Mouse (Mus musculus) kidney, postnatal 14 days (tissue): Measurements from ENCODE around the gene Hc.
A peak's percentile ranks its signal among the peaks of the same experiment; 100 is the strongest.

Experiments
- DNase-seq: peaks from one replicate; pipeline ENCODE4 v3.0.0; 2022; ENCODE audit warnings: mixed read lengths

Hc gene

GRCm38 (mm10) chr2:35048851-35049250 is 12.4 kb downstream of the Hc start:
- peak; percentile 29 for DNase-seq

- peak; percentile 42 for DNase-seq
Measured at GRCm38 (mm10) chr2:35044956-35045355, 16.3 kb downstream of the Hc start.

DNA sequence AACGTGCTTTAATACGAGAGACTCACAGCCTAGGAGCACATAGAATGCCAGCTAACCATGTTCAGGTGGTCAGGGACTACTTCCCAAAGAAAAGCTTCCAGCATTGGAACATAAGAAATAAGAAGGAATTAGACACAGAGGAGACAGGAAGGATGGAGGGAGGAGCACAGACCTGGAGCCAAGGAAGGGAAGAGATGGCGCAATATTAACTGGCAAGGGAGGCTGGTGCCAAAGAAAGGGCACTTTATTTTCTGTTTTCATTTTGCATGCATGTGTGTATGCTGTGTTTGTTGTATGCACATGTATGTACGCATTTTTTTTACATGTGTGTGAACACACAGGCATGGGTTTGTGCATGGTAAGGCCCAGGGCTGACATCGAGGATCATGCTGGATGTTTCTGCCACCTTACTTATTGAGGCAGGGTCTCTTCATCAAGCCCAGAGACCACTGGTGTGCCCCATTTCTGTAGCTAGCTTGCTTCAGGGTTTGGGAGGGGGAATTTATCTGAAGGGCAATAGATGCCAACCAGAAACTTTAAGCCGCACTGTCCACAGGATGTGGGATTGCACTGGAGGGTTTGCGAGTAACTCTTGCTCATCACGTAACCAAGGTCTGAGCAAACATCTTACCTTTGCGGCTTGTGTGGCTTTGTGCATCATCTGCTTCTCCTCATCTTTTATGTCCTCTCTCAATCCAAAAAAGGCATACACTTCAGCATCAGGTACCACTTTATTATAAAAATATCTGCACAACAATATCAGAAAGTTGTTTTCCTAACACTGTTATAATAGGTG is 22.5 kb downstream of the Hc start:
- no peak for DNase-seq

DNA sequence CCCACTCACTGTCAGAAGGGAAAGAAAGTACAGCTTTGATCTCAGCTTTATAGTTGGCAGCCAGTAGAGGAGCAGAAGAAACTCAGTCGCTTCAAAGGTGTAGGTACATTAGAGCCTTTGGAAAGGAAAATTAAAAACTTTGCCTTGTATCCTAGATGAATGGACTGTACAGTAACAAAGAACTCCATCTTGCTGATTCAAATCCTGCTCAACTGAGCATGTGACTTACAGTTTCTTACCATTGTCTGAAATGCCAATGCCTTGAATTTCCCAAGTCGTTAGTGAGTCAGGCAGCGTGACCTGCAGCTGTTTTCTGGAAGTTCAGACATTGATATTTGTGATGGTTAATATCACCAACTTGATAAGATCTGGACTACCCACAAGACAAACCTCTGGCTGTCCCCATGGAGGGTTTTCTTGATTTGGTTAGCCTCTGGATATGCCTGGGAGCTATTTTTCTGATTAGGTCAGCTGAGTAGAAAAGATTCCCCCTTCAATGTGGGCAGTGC is 36.5 kb downstream of the Hc start:
- DNase-seq: no peak

GRCm38 (mm10) chr2:35021806-35022205 is 39.4 kb downstream of the Hc start:
- no peak for DNase-seq

- DNase-seq: no peak
Measured at GRCm38 (mm10) chr2:35015861-35016260, 45.4 kb downstream of the Hc start.

DNA sequence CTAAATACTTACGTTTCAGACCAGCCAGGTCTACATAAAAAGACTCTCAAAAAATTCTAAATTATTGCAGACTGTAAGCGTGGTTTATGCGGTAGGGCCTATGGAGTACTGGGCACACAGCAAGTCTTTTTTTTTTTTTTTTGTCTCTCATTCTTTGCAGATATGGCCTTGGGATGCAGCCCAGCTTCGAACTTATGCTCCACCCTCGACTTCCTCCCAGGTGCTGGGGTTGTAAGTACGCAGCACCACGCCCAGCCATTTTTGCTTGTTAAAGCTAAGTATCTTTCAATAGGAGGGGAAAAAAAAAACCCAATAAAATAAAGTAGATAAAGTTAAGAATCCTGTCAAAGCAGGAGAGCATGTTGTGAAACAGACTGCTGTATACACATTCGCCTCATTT is 49.6 kb downstream of the Hc start:
- DNase-seq: no peak

GRCm38 (mm10) chr2:34998956-34999355 is 62.3 kb downstream of the Hc start:
- no peak for DNase-seq

GRCm38 (mm10) chr2:34996506-34996905 is 64.7 kb downstream of the Hc start:
- no peak for DNase-seq

DNA sequence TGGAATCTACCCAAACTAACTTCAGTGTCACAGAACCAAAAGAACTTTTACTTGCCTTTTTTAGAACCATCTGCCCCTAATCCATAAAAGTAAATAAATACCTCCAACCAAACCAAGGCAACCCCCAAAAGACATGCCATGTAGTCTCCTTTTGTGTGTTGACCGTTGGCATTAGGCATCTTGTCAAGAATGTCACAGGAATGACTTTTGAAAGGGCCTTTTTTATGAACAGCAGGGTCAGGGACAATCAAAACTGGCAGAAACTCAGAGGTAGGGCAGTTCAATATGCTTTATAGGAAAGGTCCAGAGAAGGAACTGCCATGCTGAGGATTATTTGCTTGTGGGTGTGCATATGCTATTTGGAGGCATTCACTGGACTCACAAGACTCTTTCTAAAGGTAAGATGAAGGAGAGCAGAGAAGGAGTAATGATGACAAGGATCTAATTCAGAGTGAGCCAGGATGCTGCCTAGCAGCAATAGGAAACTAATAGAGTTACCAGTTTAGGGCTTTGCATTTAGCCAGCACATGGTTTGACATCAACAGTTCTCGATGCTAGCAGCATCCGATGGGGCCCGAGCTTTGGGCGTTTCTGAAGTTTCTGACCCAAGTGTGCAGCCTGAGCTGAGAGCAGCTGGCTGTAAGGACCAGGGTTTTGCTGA is 67.4 kb downstream of the Hc start:
- DNase-seq: no peak

DNA sequence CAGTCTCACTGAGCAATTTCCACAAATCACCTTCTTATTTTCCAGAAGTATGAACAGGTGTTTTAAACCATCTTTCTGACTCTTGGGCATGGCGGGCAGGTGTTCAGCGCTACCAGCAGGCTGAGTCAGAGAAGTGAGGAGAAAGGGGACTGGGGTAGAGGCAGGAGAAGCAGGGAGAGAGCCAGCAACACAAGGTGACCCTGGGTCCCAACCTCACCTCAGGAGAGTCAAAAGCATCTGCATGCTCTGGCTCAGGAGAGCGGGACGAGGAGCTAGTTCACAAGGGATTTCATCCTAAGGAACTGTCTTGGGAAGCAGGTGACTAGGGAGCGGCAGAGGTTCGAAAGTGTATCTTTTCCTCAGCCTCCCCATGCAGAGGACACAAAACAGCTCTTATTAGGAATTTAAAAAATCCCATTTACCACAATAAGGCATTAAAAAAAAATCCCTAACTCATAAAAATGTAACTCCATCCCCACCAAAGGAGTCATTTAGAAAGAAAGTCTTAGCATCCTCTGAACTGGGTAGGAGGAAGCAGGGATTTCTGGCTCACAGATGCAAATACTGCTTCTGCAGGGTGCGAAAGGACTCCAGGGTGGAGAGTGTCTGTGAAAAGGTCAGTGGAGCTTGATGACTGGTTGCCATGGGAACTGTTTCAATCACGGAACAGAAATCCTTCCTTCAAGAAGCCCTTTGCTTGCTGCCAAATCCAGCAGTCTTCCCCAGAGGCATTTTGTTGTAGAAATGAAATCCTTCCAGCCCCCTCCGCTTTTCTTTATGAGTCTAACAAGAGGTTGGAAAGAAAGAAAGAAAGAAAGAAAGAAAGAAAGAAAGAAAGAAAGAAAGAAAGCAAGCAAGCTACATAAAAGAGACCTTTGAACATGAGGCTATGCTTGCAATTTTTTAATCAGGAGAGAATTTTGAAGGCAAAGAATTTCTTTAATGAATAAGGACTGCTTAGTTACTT is 68.2 kb downstream of the Hc start:
- DNase-seq: no peak

DNA sequence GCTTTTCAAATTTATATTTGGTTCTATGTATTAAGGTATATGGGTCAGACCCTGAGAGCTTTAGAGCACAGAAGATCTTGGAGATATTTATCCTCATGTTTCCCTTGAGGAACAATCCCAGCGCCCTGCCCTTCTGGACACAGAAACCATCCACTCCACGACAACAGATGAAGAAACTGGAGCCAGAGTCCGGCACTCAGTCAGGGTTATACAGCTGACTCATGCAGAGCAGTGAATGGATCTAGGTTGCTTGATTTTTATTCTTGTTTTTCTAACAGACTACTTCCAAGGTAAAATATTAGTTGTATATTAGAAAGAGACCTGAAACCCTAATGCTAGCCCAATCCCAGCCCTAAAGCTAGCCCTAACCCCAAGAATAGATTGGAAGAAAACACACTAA is 69.3 kb downstream of the Hc start:
- DNase-seq: no peak

DNA sequence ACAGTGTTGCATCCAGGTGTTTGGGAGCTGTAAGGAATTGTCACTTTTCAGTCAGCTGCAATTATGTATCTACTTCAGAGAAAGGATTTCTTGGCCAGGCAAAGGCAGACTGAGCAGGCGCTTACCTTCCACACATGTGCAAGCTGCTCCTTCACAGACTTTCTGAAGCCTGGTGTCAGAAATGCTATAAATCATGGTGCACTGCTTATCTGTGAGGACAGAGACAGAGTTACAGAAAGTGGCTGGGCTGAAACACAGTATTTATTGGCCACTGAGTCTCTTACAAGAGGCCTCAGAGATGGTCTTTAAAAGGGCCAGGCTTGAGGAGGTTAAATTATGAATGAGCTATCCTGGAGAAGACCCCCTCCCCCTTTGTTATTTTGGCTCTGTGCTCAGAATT is 71.5 kb downstream of the Hc start:
- no peak for DNase-seq

DNA sequence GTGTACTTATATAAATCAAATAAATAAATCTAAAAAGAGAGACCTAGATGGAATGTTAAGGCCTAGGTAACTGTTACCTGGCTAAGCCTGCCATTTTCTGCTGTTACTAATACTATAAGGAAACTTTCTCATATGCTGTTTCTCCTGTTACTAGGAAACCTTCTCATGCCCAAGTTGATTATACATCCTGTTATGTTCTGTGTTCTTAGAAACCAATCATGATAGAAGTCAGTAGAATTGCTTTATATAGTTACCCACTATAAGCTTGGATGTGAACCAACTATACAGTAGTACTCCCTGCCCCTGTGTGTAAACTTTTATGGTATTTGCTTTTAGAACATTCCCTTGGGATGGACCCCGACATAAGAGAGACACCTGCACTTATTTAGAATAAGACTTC is 73.6 kb downstream of the Hc start:
- DNase-seq: no peak

DNA sequence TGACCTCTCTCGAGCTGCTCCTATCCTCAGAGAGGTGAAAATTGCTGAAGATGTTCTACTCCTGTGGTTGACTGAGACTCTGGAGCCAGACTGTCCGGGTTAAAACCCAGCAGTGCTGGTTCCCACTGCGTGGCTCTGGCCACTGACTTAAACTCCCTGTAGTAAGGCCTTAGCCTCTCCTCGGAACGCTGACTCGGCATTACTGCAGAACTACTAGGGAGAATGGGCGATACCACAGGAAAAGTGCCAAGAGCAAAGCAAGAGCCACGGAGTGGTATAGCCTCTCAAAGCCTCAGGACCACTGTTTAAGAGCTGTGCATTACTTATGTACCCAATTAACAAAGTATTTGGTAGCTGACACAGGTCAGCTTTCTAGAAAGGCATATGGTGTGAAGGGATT is 76.4 kb downstream of the Hc start:
- no peak for DNase-seq

- DNase-seq: peak; percentile 49
Measured at GRCm38 (mm10) chr2:34982906-34983698, 78.1 kb downstream of the Hc start.

DNA sequence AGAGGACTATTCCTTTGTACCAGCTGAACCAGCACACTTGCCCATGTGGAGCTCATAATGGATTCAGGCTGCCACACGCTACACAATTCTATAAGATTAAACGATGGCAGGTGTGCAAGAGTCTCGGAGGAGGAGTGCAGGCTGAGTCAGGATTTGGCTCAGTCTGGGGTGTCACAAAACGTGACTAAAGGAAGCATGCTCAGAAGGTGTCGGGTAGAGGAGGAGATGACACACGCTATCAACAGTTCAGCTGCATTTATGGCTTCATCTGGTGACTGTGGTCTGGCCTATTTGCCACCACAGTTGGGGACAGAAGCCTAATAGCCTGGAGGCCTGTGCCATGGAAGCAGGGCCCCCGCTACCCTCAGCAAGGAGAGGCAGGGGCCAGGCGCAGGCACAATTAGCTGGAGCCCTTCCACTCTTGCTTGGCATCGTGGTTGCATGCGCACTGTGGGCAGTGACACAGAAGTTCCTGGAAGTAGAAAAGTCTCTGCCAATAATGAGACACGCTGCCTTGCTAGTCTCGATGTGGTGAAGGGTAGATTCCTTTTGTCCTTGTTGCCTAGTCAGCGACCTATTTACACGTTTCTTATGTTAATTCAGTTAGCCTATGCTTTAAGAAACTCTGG is 79.0 kb downstream of the Hc start:
- no peak for DNase-seq

DNA sequence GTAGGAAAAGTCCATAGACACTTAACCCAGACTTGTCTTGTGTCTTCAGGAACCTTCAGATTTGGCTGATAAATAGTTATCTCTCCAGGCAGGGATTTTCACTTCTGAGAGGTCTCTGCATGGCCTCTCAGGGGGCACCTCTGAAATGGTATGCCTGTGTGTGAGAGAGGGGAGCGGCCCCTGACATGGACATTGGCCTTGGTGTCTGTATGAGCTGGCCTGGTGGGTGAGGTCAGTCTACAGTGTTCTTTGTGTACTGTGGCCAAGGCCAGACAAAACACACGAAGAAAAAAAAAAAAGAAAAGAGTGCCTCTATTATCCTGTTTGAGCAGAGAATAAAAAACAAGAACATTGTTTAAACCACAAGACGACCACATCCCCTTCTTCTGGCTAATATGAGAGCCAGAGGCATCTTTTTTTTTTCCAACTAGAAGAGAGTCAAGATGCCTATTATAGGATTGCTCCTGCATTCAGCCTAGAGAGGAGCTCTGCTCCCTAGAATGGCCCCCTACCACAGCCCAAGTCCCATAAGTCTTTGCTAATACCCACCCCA is 81.7 kb downstream of the Hc start:
- no peak for DNase-seq

- DNase-seq: no peak
Measured at GRCm38 (mm10) chr2:34978226-34978625, 83.0 kb downstream of the Hc start.

DNA sequence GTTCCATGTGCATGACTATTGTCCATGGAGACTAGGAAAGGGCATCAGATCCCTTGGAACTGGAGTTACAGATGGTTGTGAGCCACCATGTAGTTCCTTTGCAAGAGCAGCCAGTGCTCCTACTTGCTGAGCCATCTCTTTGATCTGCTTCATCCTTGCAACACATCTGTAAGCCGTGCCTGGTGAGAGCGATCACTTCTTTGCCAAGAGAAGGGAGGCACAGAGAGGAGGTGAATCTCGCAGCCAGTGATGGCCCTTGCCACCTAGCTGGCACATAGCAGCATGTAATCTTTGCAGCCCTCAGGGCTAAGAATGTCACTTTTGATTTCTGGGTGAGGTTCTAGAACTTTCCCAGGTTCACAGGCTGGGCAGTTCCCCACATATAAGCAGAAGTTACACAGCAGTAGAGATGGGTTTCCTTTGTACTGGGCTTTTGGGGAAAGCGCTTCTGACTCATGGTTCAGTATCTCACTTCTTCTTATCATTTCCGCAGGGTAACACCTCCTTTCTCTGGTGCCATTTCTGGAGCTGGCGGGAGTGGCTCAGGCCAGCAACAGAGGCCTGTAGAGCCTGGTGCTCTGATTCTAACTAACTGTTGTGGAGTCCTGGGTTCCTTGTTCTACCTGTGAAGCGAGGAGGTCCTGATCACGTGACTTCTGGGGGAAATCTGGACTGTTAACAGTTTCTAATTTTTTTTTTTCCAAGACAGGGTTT is 84.1 kb downstream of the Hc start:
- DNase-seq: no peak

DNA sequence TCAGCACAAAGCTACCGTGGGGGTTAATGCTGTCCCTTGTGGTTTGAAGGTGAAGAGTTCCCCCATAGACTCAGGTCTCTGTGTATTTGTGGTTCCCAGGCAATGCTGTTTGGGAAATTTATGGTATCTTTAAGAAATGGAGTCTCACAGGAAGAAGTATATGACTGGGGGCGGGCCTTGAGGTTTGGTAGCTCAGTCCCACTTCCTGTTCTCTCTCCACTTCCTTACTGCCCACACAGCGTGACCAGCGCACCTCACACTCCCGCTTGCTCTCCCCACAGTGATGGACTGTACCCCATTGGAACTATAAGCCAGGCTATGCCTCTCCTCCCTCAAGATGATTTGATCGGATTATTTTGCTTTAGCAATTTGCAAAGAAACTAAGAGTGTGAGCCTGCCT is 84.8 kb downstream of the Hc start:
- DNase-seq: no peak
